Mouse (Mus musculus) forebrain, embryonic 15.5 days (tissue): Measurements from ENCODE around the gene Pdzd8. TPM values are rescaled to one million over a fixed set of nuclear protein-coding genes. Genes with fewer than 3 reads are reported as not detected.

ENCODE experiments used
- ATAC-seq: fragments of 200-750 bp; cut with Nextera tagmentation; replicated peaks from 2 replicates; pipeline ENCODE4 v1.8.0; 2017; ENCODE audit warnings: mild to moderate bottlenecking, moderate TSS enrichment, moderate library complexity
- H3K27ac ChIP-seq: fragments of 300-500 bp; sonication (generic); replicated peaks from 2 replicates; pipeline ENCODE4 v1.5.1; 2015; ENCODE audit warnings: mild to moderate bottlenecking, inconsistent platforms
- H3K27me3 ChIP-seq: fragments of 300-500 bp; sonication (generic); 2 replicates; pipeline ENCODE4 v1.6.1; 2015; ENCODE audit warnings: inconsistent platforms
- H3K36me3 ChIP-seq: fragments of 300-500 bp; sonication (generic); 2 replicates; pipeline ENCODE4 v1.6.1; 2015; ENCODE audit warnings: mild to moderate bottlenecking, inconsistent platforms
- H3K4me1 ChIP-seq: fragments of 300-500 bp; sonication (generic); 2 replicates; pipeline ENCODE4 v1.6.1; 2015; ENCODE audit warnings: inconsistent platforms
- H3K4me2 ChIP-seq: fragments of 300-500 bp; sonication (generic); replicated peaks from 2 replicates; pipeline ENCODE4 v1.6.1; 2015; ENCODE audit warnings: mild to moderate bottlenecking, inconsistent platforms
- H3K4me3 ChIP-seq: fragments of 300-500 bp; sonication (generic); 2 replicates; pipeline ENCODE4 v1.5.1; 2015; ENCODE audit warnings: mild to moderate bottlenecking, inconsistent platforms
- H3K9ac ChIP-seq: fragments of 300-500 bp; sonication (generic); replicated peaks from 2 replicates; pipeline ENCODE4 v1.6.1; 2015; ENCODE audit warnings: mild to moderate bottlenecking, inconsistent platforms
- H3K9me3 ChIP-seq: fragments of 300-500 bp; sonication (generic); 2 replicates; pipeline ENCODE4 v1.6.1; 2016; ENCODE audit warnings: inconsistent platforms
- WGBS: fragments of 180-500 bp; shearing (Covaris S2); methylation state at CpG from one replicate; pipeline ENCODE4 v1.1.7; 2015; ENCODE audit warnings: mixed read lengths; 5-methylcytosine and 5-hydroxymethylcytosine counted together
- polyA plus RNA-seq: library from polyadenylated mRNA; unstranded; fragments of >200 nt; fragmentation: Nextera tagmentation; extraction: Ambion mirVana; gene quantifications from 2 replicates; pipeline ENCODE4 v1.2.1, GENCODE M21; 2015

The Pdzd8 gene
- polyA plus RNA-seq, 1 experiment from 2014 or later, result 9.2 TPM

GRCm38 (mm10) chr19:59321990-59322389 is 23.6 kb downstream of the Pdzd8 start, which contains the start of gene Rps12-ps3:
TSS of gene Rps12-ps3 (plus strand) at chr19:59322290.
- Histone ChIP-seq H3K36me3 (peaks cover 4% of the 10 kb centered on the region; the same call in 1 of the 2 replicates), H3K27ac (no peak within 1 kb of the TSS)

DNA sequence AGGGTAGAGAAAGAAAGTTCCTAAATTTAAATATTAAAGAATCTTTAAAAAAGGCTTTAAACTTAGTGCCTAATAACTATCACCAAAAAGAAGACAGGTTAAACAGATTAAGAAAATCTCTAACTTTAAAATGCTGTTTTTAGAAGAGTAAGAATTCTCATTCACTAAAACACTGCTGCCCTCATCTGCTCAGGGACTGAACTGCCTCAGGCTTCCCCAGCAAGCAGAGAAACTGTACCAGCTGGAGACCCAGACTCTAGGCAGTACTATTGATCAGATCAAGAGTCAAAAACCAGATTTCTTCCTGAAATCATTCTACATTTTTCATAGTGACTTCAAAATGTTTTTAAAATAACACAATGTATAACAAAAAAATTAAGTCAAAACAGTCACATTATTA is 29.0 kb downstream of the Pdzd8 start:
- Histone ChIP-seq H3K9me3 (no peaks in the 10 kb centered on the region), H3K4me1 (no peaks in the 10 kb centered on the region), H3K4me2 (no peak overlapping the region), H3K27ac (no peak overlapping the region), H3K4me3 (no peak overlapping the region), H3K27me3 (no peaks in the 10 kb centered on the region), H3K9ac (no peak overlapping the region), H3K36me3 (no peaks in the 10 kb centered on the region)
- no peak for ATAC-seq

More at GRCm38 (mm10) chr19:59321990-59322389, 23.6 kb downstream of the Pdzd8 start, which contains the start of gene Rps12-ps3:
- Histone ChIP-seq H3K9me3 (no peaks in the 10 kb centered on the region), H3K4me3 (no peak within 1 kb of the TSS), H3K4me1 (no peaks in the 10 kb centered on the region), H3K27me3 (no peaks in the 10 kb centered on the region), H3K4me2 (no peak within 1 kb of the TSS), H3K9ac (no peak within 1 kb of the TSS)
- ATAC-seq, result no peak
- 97% methylated on average over 14 of the region's 14 CpGs for WGBS

DNA sequence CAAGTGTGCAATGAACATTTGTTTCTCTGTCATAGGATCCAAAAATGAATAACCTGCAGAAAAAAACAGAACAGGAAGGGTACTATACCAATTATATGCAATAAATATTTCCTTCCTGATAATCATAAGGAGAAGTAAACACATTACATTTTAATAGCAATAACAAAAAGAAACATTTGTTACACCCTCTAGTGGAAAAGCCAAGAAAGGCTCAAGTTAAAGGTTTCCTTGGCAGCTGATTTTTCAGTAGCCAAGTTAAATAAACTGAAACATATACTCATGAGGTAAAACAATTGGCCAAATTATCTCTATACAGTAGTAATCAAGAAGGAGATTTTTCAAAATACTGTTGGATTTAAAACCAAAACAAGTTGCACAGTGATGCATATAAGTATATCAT is 30.3 kb downstream of the Pdzd8 start:
- Histone ChIP-seq H3K4me1 (no peaks in the 10 kb centered on the region), H3K36me3 (no peaks in the 10 kb centered on the region), H3K27me3 (no peaks in the 10 kb centered on the region), H3K4me3 (no peak overlapping the region), H3K9me3 (no peaks in the 10 kb centered on the region), H3K4me2 (no peak overlapping the region), H3K9ac (no peak overlapping the region), H3K27ac (no peak overlapping the region)
- ATAC-seq, result no peak

GRCm38 (mm10) chr19:59292183-59292839 is 53.3 kb downstream of the Pdzd8 start:
- no peaks in the 10 kb centered on the region for H3K4me1 ChIP-seq
- no peak overlapping the region for H3K9ac ChIP-seq
- 84% methylated on average over 5 of the region's 5 CpGs for WGBS
- H3K4me2 ChIP-seq, result no peak overlapping the region
- H3K27me3 ChIP-seq, result no peaks in the 10 kb centered on the region
- H3K36me3 ChIP-seq, result no peaks in the 10 kb centered on the region; the same call in 1 of the 2 replicates
- no peak overlapping the region for H3K27ac ChIP-seq
- no peak overlapping the region for H3K4me3 ChIP-seq
- H3K9me3 ChIP-seq, result no peaks in the 10 kb centered on the region
- no peak for ATAC-seq

DNA sequence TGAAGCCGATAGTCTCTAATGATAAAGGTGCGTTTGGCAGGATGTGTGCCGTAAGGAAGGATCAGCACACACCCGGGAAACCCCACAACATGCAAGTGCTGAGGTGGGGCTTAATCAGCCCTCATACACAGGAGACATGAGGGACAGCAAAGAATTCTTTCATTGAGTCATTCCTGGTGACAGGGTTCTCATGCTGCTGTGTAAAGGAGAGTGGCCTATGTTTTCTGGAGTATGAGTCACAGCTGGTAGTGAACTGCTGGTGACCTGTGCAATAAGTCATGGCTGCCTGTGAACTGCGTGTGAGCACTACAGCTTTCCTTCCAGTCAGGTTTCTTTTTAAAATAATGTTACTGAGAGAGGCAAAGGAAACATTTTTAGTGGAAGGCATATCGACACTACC is 55.8 kb downstream of the Pdzd8 start:
- no peak for ATAC-seq
- no peaks in the 10 kb centered on the region for H3K4me1 ChIP-seq
- H3K27me3 ChIP-seq, result no peaks in the 10 kb centered on the region
- no peak overlapping the region for H3K9ac ChIP-seq
- H3K36me3 ChIP-seq, result no peaks in the 10 kb centered on the region
- 87% methylated on average over 6 of the region's 6 CpGs for WGBS
- no peaks in the 10 kb centered on the region for H3K9me3 ChIP-seq
- H3K4me2 ChIP-seq, result no peak overlapping the region
- H3K4me3 ChIP-seq, result no peak overlapping the region
- 0 out of 2 replicates have a peak overlapping the region, but pooled peaks have one; percentile 24 for H3K27ac ChIP-seq

DNA sequence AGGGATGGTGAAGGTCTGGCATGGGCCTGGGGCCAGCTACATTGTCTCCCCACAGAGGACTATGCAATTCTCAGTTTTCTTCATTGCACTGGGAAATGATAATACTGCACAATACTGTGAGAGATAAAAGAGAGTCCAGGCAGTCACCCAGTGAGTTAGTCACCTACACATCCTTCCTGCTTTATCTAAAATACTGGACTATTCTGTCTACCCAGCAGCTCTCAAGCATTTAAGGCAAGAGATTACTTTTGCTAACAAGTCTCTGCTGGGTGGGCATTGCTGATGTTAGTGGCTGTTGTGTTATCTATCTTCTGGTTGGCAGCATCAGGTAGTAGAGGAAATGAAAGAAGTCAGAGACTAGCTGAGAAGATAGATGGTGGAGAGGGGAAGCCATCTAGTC is 56.5 kb downstream of the Pdzd8 start:
- Histone ChIP-seq H3K9ac (no peak overlapping the region), H3K27me3 (no peaks in the 10 kb centered on the region), H3K27ac (no peak overlapping the region), H3K4me2 (no peak overlapping the region), H3K4me1 (no peaks in the 10 kb centered on the region), H3K4me3 (no peak overlapping the region), H3K9me3 (no peaks in the 10 kb centered on the region), H3K36me3 (no peaks in the 10 kb centered on the region)
- no peak for ATAC-seq

DNA sequence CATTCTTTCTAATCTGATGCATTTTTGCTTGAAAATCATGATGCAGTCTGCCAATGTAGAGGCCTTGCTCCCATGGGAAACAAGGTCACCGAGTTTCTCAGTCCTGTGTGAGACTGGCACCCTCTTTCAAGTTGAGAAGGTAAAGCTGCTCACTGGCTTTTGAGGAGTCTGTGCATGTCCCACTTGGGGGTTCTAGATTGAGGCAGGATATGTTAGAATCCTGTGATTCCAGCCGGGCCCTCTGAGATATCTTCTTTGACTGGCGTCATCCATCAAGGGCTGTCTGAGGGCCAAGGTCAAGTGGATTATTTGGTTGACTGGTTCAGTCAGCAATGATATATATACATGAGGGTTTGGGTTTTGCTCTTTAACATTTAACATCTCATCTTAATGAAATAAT is 63.6 kb downstream of the Pdzd8 start:
- no peak for ATAC-seq
- WGBS, result 93% methylated on average over 3 of the region's 3 CpGs

GRCm38 (mm10) chr19:59280841-59281240 is 64.7 kb downstream of the Pdzd8 start:
- H3K27me3 ChIP-seq, result no peaks in the 10 kb centered on the region
- no peak for ATAC-seq

More for the DNA sequence above, 63.6 kb downstream of the Pdzd8 start:
- Histone ChIP-seq H3K4me2 (no peak overlapping the region), H3K27ac (no peak overlapping the region), H3K4me1 (no peaks in the 10 kb centered on the region), H3K27me3 (no peaks in the 10 kb centered on the region), H3K9ac (no peak overlapping the region), H3K36me3 (peaks cover 3% of the 10 kb centered on the region; the same call in 1 of the 2 replicates), H3K4me3 (no peak overlapping the region), H3K9me3 (no peaks in the 10 kb centered on the region)

DNA sequence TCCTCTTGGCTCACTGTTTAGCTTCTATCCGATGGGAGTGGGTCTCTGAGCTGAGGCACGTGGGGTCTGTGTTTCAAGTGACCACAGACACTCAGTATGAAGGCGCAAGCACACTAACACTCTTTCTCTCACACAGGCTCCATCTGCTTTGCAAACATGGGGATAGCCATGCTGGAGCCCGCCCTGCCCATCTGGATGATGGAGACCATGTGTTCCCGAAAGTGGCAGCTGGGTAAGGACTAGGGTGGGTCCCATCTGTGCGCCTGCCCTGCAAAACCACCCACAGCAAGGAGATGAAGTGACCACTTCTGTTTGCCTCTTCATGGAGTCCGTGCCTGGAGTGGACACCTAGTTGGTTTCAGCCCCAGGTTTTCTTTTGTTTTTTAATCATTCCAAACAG is 69.2 kb downstream of the Pdzd8 start:
- H3K27me3 ChIP-seq, result no peaks in the 10 kb centered on the region
- WGBS, result 82% methylated on average over 7 of the region's 7 CpGs
- H3K9me3 ChIP-seq, result no peaks in the 10 kb centered on the region
- no peak overlapping the region for H3K4me3 ChIP-seq
- peaks cover 3% of the 10 kb centered on the region; the same call in 1 of the 2 replicates for H3K36me3 ChIP-seq
- no peak for ATAC-seq
- no peak overlapping the region for H3K27ac ChIP-seq
- H3K4me1 ChIP-seq, result no peaks in the 10 kb centered on the region
- no peak overlapping the region for H3K9ac ChIP-seq
- no peak overlapping the region for H3K4me2 ChIP-seq

More at GRCm38 (mm10) chr19:59280841-59281240, 64.7 kb downstream of the Pdzd8 start:
- Histone ChIP-seq H3K36me3 (peaks cover 3% of the 10 kb centered on the region; the same call in 1 of the 2 replicates), H3K4me1 (no peaks in the 10 kb centered on the region), H3K4me2 (no peak overlapping the region), H3K9ac (no peak overlapping the region), H3K27ac (no peak overlapping the region), H3K9me3 (no peaks in the 10 kb centered on the region), H3K4me3 (no peak overlapping the region)

DNA sequence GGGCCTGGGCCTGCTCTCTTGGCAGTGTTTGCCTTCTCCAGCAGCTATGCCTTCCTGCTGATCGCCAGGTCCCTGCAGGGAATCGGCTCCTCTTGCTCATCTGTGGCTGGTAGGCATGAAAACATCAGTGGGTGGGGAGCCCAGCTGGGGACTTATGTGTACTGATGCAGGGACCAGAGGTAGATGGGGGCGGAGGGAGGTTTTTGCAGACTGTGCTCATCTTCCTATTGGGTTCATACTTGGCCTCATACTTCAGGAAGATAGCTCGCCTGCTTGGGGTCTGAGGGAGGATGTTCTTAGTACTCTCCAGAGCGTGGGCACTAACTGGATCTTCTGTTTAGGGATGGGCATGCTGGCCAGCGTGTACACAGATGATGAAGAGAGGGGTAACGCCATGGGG is 72.4 kb downstream of the Pdzd8 start:
- no peaks in the 10 kb centered on the region for H3K27me3 ChIP-seq
- H3K9ac ChIP-seq, result no peak overlapping the region
- no peaks in the 10 kb centered on the region for H3K4me1 ChIP-seq
- no peak overlapping the region for H3K4me3 ChIP-seq
- H3K9me3 ChIP-seq, result no peaks in the 10 kb centered on the region
- H3K36me3 ChIP-seq, result no peaks in the 10 kb centered on the region
- no peak for ATAC-seq
- H3K27ac ChIP-seq, result no peak overlapping the region
- H3K4me2 ChIP-seq, result no peak overlapping the region
- 89% methylated on average over 7 of the region's 7 CpGs for WGBS

DNA sequence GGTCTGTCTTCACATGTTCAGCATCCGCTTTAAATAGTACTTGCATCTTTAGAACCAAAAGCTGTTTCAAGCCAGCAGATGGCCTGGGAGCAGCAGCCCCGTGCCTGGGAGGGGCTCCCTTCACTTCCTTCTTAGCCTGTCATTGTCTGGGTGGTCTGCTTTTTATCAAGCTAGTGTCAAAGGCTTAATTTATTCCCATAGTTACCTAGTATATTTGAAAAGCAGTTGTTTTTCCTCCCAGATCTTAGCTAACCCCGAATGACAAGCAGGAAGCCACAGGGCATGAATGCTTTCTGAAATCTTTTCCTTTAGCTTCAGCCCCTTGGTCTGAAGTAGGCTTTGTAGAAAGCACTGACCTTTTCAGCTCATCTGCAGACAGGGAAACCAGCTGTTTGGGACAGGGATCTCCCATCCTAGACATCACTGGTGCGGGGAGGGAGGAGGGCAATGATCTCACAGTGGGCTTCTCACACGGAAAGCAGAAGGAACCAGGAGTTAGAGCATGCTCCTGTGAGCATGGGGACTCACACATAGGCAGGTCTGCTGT is 78.1 kb downstream of the Pdzd8 start:
- Histone ChIP-seq H3K4me2 (no peak overlapping the region), H3K27ac (peak overlapping the region; percentile 86), H3K27me3 (no peaks in the 10 kb centered on the region), H3K9me3 (no peaks in the 10 kb centered on the region), H3K36me3 (no peaks in the 10 kb centered on the region), H3K4me1 (peaks cover 44% of the 10 kb centered on the region), H3K9ac (0 out of 2 replicates have a peak overlapping the region, but pooled peaks have one; percentile 23), H3K4me3 (no peak overlapping the region)
- ATAC-seq, result no peak; the same call in 1 of the 2 replicates
- 11% methylated on average over 5 of the region's 5 CpGs for WGBS

DNA sequence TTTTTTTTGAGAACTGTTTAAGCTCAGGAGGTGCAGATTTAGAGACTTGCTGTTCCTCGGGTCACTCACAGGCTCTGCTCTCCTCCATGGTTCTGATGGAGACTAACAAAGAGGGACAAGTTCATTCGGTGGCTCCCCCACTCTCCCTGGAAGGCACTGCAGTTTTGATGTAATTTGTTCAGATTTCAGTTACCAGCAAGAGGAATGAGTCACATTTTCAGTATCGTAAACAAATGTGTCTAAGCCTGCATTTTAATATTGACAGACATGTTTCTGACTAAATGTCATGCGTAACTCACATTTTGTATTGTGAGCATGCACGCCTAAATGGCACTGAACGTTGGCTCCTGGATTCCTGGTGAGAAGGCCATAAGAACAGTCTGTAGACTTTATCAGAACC is 79.7 kb downstream of the Pdzd8 start:
- H3K27ac ChIP-seq, result peak overlapping the region; percentile 86
- H3K4me2 ChIP-seq, result no peak overlapping the region
- no peak for ATAC-seq
- no peak overlapping the region for H3K4me3 ChIP-seq
- peaks cover 48% of the 10 kb centered on the region for H3K4me1 ChIP-seq
- no peaks in the 10 kb centered on the region for H3K27me3 ChIP-seq
- no peaks in the 10 kb centered on the region for H3K36me3 ChIP-seq
- WGBS, result 34% methylated on average over 6 of the region's 6 CpGs
- H3K9ac ChIP-seq, result no peak overlapping the region
- H3K9me3 ChIP-seq, result no peaks in the 10 kb centered on the region
